Mouse (Mus musculus) naive thymus-derived CD4-positive, alpha-beta T cell, adult 2 months (primary cell): ENCODE measurements at regions not wholly inside any gene's neighbourhood (a gene's known extent, or its start where the extent isn't known, plus 50 kb on each side); places are given as distances from the start of the nearest gene placed in this dataset.

Experiments
- DNase-seq: peaks from one replicate; pipeline ENCODE4 v3.0.0-alpha.2; 2011; ENCODE audit warnings: low read depth

- DNase-seq = no peak
Observed at GRCm38 (mm10) chr17:88307082-88307481, 133.4 kb upstream of the Foxn2 start.

GRCm38 (mm10) chr17:88307826-88308225 lies 132.7 kb upstream of the Foxn2 start:
- DNase-seq = no peak

- DNase-seq = peak; percentile 23
Observed at GRCm38 (mm10) chr17:88312876-88313275, 127.6 kb upstream of the Foxn2 start.

GRCm38 (mm10) chr17:88316213-88316967 lies 124.1 kb upstream of the Foxn2 start:
- DNase-seq = peak; percentile 53

GRCm38 (mm10) chr17:88317311-88317710 lies 123.2 kb upstream of the Foxn2 start:
- DNase-seq = no peak

- no peak for DNase-seq
Observed at GRCm38 (mm10) chr17:88317806-88318205, 122.7 kb upstream of the Foxn2 start.

- no peak for DNase-seq
Observed at GRCm38 (mm10) chr17:88318207-88318791, 122.2 kb upstream of the Foxn2 start.

GRCm38 (mm10) chr17:88318936-88319335 lies 121.6 kb upstream of the Foxn2 start:
- no peak for DNase-seq

GRCm38 (mm10) chr17:88320686-88321085 lies 119.8 kb upstream of the Foxn2 start:
- no peak for DNase-seq

GRCm38 (mm10) chr17:88325326-88325909 lies 115.1 kb upstream of the Foxn2 start:
- no peak for DNase-seq

- DNase-seq = no peak
Observed at GRCm38 (mm10) chr17:88325910-88326739, 114.4 kb upstream of the Foxn2 start.

GRCm38 (mm10) chr17:88326740-88327123 lies 113.8 kb upstream of the Foxn2 start:
- no peak for DNase-seq

- no peak for DNase-seq
Observed at GRCm38 (mm10) chr17:88327791-88328190, 112.7 kb upstream of the Foxn2 start.

GRCm38 (mm10) chr17:88328807-88329206 lies 111.7 kb upstream of the Foxn2 start:
- DNase-seq = no peak

GRCm38 (mm10) chr17:88329715-88330114 lies 110.8 kb upstream of the Foxn2 start:
- DNase-seq = no peak

- no peak for DNase-seq
Observed at GRCm38 (mm10) chr17:88330129-88330528, 110.4 kb upstream of the Foxn2 start.

GRCm38 (mm10) chr17:88333816-88334215 lies 106.7 kb upstream of the Foxn2 start:
- no peak for DNase-seq

- DNase-seq = no peak
Observed at GRCm38 (mm10) chr17:88335271-88335670, 105.2 kb upstream of the Foxn2 start.

GRCm38 (mm10) chr17:88336140-88336769 lies 104.3 kb upstream of the Foxn2 start:
- DNase-seq = no peak

GRCm38 (mm10) chr17:88337649-88338404 lies 102.7 kb upstream of the Foxn2 start:
- peak; percentile 27 for DNase-seq

- DNase-seq = no peak
Observed at GRCm38 (mm10) chr17:88341141-88341540, 99.4 kb upstream of the Foxn2 start.
